Mouse (Mus musculus) testis, postnatal 14 days (tissue): ENCODE measurements around the gene Alkbh6.

Experiments
- DNase-seq: peaks from one replicate; pipeline ENCODE4 v3.0.0; 2021; ENCODE audit warnings: low spot score

Alkbh6 gene

DNA sequence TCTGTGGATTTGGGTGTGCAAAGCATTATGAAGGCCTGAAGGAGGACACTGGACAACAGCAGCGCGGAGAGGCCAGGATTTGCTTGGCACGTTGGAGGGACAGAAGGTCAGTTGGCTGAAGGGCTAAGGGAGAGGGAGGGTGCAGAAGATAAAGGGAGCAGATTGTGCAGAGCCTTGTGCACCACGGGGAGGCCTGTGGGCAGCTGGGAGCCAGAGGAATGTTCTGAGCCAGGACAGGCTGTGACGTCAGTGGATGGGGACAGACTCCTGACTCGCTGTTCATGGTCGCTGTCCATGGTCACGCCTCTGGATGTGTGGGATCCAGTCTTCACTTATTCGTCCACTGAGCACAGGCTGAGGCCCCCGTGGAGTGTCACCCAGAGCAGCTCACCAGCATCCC, 13.4 kb upstream of the Alkbh6 start:
- peak; percentile 82 for DNase-seq

DNA sequence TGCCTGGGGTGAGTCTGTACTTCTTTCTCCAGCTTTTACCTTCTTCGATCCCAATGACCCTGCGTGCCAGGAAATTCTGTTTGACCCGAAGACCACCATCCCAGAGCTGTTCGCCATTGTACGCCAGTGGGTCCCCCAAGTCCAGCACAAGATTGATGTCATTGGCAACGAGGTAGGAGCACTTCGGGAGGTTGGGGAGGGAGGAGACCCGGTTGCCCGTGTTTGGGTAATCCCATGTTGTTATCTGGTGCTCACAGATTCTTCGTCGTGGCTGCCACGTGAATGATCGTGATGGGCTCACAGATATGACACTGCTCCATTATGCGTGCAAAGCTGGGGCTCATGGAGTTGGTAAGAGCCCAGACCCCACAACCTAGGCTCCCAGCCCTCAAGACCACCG, 11.7 kb upstream of the Alkbh6 start:
- DNase-seq, result no peak

DNA sequence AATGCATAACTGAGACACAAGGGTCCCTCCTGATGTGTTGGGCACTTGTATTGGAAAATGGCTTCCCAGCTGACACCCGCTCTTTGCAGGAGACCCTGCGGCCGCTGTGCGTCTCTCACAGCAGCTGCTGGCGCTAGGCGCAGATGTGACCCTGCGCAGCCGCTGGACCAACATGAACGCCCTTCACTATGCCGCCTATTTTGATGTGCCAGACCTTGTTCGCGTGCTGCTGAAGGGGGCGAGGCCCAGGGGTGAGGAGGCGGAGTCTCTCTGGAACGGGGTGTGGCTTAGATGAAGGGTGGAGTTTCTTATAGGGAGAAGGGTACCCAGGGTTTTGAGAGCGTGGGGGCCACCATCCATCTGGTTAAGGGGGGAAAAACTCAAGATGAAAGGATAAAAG, 11.3 kb upstream of the Alkbh6 start:
- DNase-seq, result no peak

DNA sequence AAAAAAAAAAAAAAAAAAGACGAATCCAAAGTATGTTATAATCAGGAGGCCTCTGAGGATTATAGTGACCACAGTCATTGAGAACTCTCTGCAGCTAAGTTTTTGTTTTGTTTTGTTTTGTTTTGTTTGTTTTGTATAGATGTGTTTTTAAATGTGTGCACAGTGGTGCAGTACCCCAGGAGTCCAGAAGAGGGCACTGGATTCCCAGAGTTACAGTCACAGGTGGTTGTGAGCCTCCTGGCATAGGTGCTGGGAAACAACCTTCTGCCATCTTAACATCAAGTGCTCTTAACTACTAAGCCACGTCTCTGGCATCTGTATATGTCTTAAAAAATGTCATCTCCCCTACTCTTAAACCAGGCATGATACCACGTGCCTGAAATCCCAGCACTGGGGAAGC, 7.6 kb upstream of the Alkbh6 start:
- DNase-seq, result no peak

DNA sequence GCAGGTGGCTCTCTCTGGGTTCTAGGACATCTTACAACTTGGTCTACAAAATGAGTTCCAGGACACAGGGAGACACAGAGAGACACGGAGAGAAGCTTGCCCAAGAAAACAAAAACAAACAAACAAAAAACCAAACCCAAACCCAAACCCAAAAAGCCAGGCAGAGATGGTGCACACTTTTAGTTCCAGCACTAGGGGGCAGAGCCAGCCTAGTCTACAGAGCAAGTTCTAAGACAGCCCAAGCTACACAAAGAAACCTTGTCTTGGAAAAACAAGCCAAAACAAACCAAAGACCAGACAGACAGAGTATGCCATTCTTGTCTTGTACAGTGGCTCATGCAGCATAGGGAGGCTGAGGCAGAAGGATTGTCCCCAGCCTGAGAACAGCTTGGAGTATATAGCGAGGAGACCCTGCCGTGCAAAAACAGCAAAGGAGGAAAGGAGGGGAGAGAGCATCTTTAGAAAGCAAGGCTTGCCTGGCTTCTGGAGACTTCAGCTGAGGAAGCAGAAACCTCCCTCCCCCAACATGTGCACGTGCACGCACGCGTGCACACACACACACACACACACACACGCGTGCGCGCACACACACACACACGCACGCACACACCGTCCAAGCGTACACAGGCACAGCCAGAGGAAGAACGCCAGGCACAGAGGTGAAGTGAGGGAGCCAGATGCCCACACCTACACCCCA, 2.3 kb upstream of the Alkbh6 start:
- no peak for DNase-seq

DNA sequence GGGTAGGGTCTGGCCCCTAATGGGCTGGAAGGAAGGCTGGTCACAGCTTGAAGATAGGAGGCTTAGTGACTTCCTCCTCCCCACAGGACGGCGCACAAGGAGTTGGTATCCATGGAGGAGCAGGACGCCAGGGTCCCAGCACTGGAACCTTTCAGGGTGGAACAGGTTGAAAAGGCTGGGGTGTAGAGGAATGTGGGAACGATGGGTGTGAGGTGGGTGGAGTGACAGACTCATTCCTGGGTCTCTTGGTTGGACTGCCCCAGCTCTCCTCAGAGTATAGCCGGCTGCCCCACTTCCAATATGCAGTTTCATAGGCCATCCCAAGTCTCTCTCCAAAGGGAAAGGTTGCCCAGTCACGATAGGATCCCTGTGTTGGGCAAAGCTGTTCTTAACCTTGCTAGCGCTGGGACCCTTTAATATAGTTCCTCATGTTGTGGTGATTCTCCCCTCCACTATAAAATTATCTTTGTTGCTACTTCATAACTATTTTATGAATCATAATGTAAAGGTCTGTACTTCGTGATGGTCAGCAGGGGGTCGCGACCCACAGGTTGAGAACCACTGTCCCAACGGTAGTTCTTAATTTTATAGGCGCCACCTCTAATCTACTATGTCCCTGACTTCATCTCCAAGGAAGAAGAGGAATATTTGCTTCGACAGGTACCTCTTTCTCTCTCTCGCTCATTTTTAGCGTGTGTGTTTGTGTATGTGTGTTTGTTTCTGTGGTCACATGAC, 1.0 kb downstream of the Alkbh6 start:
- no peak for DNase-seq

DNA sequence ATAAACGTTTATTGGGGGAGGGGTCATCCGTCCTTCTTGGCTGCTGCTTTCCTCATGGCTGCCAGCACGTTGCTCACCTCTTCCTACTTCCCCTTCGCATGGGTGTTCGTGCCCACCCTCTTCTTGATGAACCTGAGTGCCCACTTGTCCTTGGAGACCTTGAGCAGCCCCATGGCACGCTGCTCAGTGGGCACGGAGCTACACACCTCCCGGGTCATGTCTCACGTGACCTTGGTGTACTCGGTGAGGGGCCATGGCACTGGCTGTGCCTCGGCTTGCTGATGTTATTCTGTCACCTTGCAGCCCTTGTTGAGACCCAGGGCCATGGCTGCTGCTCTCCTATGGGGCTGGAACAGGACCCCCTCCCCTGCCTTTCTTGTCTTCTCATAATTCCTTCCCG, 1.6 kb downstream of the Alkbh6 start:
- no peak for DNase-seq

DNA sequence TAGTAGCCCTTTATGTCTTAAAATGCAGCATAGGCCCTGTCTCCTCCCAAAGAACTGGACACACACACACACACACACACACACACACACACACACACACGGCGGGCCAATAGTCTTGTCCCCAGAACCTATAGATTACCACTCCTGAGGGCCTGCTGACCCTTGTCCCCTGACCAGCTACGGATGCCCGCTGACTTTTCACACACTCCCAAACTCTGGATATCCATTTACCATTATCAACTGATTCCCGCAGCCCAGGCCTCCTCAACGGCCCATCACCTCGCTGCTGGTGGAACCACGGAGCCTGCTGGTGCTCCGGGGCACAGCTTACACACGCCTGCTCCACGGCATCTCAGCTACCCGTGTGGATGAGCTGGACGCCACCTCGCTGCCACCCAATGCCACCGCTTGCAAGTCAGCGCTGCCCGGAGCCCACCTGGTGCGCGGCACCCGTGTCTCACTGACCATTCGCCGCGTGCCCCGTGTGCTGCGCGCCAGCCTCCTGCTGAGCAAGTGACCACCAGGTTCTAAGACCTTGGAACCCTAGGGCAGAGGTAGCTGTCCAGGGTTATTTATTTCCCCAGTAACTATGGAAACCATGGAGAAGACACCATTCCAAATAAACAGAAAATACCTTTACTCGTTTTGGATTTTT, 5.3 kb downstream of the Alkbh6 start:
- no peak for DNase-seq

DNA sequence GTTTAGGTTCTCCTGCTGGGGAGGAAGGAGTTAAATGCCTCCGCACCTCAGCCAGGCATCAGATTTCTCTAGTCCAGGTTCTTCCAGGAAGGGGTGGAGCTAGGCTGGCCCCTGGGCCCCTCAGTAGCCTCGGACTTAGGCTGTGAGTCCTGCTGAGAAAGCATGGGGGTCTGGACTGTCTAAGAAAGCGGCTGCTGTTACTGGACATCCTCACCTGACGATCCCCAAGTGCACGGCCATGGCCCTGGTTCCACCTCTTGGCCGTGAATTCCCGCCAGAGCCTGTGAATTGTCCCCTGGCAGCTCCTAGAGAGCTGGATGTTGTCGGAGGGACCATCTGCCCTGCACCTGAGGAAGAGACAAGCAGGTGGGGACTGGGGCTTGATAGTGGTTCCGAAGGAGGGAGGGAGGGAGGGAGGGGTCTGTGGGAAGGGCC, 6.2 kb downstream of the Alkbh6 start, which contains the start of gene Syne4:
Gene Syne4, plus strand, starts transcription at position 87 of the 435 bp plus-strand sequence.
- no peak for DNase-seq

DNA sequence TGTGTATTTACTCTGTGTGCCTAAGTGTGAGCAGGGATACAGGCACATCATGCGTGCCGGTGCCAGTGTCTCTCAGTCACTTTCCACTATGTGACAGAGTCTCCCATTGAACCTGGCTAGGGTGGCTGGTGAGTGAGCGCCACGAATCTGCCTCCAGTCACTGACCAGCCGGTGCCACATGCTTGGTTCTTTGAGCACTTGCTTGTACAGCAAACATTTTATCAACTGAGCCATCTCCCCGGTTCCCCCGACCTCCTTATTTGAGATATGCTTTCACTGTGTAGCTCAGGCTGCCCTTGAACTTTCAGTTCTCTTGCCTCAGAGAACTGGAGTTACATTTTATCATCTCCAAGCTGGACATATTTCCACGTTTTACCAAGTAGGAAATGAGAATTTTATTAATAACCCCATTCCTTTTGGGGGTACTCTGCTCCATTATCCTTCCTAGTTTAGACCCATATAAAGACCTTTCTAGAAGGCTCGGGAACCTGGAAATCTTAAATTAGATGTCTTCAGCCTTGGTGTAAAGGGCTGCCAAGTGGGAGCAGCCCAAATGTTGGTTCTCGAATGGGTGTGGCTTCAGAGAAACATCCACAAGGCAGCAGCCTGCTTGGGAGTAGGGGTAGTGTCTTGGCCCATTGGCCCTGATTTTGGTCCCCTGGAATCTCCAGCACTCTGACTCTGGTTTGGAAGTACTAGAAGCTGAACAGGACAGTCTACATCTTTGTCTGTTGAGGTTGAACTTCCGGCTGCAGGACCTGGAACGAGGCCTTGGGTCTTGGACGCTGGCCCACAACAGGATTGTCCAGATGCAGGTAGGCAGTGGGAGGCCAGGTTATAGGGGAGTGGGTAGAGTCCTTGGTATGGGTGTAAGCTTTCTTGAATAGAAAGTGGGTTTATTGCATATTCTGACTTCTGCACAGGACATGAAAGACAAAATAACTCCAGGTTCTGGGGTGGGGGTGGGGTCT, 7.3 kb downstream of the Alkbh6 start:
- no peak for DNase-seq

DNA sequence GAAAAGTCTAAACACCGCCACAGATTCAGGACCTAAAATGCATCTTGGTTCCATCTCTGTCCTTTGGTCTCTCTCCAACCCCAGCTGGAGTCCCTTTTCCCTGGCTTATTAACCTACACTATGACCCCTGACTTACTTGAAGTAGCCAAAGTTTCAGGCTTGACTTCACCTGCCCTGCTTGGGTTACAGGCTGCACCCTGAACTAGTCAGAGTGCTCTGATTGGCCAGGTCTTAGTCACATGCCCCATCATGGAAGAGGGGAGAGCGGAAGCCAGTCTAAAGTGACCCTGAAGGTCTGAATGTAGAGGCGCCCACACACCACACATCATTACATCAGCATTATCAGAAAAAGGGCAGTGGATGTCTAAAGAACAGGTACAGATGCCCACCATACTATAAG, 9.6 kb downstream of the Alkbh6 start:
- no peak for DNase-seq

DNA sequence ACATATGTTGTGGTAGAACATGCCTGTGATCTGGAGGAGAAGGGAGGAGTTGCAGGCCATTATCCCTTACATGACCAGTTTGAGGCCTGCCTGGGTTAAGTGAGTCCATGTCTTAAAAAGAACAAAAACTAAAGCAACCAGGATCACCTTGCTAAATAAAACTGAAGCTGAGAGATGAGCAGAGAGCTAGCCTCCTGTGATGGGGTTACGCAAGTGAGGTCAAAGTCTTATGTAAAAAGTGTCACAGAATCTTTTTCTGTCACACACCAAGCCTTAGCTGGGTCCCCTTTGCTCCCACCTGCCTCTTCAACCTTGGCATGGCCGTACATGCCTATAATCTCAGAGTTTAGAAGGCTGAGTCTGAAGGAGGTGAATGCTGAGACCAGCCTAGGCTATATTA, 12.4 kb downstream of the Alkbh6 start:
- no peak for DNase-seq

DNA sequence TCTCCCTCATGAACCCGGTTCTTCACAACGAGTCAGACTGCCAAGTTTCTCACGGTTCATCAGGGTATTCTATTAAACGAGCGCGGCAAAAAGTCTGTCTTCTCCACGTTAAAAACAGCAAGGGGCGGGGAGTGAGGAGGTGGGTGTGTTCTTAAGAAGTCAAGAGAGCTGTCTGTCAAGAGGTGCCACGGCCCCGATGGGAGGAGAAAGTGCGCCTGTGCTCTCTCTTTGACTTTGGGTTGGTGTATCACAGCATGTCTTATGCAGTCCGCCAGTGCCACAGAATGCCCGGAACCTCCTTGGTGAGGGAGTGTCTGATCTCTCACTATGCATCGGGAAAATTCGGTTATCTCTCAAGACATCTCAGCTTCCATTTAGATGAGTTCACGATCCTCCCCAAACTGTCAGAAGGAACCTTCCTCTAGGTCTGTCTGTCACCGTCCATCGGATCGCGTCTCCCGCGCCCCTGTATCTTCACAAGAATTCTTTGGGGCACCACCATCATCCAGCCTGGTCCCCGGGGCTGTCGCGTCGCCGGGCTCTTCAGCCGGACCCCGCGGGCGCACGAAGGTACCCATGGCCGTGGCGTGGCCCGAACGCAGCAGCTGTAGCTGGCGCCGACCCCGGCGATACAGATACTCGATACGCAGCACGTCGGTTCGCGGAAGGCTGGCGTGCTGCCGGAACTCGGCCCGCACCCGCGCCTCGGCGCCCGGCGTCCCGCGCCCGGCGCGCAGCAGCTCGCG, 13.2 kb downstream of the Alkbh6 start, which contains the start of gene E130208F15Rik:
Gene E130208F15Rik, plus strand, starts transcription at position 202 of the 746 bp plus-strand sequence.
- DNase-seq, result peak; percentile 73

DNA sequence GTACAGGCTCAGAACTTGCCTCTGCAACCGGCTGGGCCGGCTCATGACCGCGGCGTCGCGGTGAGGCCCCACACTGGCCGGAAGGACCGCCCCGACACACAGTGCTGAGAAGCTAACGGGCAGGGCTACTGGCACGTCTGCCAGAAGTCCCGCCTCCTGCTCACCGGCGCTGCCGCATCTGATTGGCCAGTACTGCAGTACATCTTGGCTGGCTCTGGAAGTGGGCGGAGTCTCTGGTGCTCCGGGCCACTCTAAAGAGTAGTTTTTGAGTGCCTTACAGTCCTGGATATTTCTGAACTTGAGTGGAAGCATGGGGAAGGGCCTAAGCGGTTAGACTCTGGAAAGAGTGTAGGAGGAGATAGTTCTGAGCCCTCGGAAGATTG, 13.8 kb downstream of the Alkbh6 start:
- DNase-seq, result peak; percentile 99

DNA sequence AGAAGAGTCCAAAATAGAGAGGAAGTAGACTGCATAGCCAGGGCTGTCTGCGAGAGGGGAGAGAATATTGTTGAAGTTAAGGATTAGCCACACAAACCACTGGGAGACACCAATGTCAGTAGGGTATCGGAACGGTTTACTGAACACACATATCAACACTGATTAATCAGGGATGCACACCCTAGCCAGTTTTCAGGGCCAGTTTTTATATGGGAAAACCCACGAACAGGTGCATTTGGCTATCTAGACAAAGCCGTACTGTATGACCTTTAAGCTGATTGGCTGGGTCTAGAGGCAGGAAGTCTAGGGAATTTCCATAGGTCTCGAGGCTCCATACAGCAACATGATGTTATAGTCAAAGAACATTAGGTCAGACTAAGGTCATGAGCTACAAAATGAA, 14.3 kb downstream of the Alkbh6 start:
- DNase-seq, result no peak

DNA sequence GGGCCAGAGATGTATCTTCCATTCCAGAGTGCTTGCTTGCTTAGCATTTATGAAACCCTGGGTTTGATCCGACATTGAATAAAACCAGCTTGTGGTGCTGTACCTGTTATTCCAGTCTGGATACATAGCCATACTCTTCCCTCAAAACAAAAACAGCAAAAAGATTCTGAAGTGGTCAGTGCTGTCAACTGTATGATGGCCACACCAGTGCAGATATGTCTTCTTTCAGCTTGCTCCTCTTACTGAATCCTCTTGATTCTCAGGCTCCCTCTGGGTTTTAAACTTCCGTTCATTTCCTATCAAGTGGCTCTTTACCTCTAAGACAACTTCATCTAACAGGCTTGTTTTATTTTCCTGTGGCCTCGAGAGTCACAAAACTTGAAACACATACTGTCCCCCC, 15.3 kb downstream of the Alkbh6 start, which contains the start of gene Sdhaf1:
Gene Sdhaf1, minus strand, starts transcription at position 101 of the 400 bp plus-strand sequence.
- no peak for DNase-seq

DNA sequence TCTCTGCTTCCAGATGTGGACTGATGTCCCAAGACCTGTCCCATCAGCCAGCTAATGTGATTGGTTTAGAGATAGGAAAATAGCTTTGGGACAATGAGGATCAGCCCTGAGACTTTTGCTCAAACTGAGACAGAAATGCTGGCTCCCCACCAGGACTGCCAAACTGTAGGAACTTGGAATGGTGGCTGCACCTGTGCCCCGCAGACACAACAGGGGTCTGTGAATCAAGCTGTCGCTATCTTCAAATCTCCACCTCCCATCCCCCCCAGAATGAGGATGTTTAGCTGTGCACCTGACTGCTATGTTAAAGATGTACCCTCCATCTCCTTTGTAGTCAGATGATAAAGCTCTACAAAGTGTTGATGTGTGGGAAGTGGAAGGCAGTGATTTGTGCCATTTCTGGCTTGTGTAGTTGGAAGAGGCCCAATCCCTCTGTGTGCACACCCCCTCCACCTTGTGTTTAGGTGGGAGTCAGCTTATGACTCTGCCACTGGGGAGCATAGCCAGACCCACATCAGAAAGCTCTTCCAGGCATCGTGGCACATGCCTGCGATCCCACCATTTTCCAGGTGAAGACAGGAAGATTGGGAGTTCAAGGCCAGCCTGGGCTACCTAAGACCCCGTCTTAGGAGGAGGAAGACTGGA, 15.9 kb downstream of the Alkbh6 start:
- DNase-seq, result no peak

DNA sequence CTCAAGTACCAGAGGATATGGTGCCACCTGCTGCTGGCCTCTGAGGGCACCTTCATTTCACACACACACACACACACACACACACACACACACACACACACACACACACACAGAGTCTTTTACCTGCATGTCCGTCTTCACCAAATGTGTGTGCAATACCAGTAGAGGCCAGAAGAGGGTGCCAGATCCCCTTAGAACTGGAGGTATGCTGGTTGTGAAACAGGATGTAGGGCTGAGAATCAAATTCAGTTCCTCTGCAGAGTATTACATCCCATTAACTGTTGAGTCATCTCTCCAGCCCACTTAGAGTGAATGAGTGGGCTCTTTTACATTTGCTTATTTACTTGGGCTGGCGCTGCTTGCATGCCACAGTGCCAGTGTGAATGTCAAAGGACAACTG, 16.8 kb downstream of the Alkbh6 start:
- no peak for DNase-seq

DNA sequence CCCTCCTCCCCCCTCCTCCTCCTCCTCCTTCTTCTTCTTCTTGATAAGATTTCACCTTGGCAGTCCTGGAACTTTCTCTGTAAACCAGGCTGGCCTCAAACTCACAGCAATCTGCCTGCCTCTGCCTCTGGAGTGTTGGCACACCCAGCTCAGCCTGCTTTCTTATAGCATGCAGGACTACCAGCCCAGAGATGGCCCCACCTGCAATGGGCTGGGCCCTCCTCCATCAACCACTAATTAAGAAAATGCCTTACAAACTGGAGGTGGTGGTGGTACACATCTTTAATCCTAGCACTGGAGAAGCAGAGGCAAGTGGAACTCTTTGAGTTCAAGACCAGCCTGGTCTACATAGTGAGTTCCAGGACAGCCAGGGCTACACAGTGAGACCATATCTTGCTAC, 17.9 kb downstream of the Alkbh6 start:
- DNase-seq, result no peak

DNA sequence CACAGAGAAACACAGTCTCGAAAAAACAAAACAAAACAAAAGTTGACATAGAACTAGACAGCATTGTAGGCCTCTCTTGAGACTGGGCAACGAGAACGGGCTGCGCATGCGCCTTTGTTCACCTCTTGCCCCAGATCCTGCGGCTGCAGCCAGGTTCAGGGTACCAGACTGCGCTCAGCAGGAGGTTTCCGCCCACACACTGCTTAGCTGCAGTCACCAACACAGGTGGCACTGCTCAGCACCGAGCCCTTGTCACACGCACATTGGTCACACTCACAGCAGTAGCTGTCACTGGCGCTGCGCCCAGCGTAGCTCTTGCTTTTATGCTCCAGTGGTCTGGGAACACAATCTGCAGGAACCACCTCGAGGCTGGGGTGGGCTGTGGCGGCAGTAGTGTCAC, 18.6 kb downstream of the Alkbh6 start:
- peak; percentile 41 for DNase-seq

DNA sequence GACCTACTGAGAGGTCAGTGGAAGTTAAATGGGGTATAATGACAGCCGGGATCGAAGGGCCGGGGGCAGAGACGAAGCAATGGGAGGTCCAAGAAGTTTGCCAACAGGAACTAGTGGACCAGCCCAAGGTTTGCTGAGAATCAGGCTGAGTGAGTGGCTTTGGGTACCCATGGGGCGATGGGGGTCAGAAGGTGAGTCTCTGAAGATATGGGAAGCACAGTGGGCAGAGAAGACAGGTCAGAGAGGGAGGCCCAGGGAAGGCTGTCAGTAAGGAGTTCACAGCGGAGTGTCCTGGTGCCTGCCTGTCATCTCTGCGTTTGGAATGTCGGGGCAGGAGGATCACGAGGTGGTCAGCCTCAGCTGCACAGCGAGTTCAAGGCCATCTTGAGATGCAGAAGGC, 19.9 kb downstream of the Alkbh6 start:
- no peak for DNase-seq
